Comparison of ENCODE assay signal across 22 mouse cellular contexts in genomic region chr6:98112495-98113115, GRCm38 (mm10).
DNase-seq lines count a peak whose midpoint lies in the region; ATAC-seq and TF ChIP-seq lines count a peak whose summit lies in the region.
"Had no signal": no experiment of that assay in that cellular context is flagged by ENCODE, and none has a peak within 500 bp of the region (broad histone marks: within the 10 kb centered on the region; RNA-seq: fewer than 3 reads in every experiment).

No protein-coding gene starts in this region.

- TF ChIP-seq CTCF in midbrain, postnatal 0 days (IDR thresholded peaks at IDR 0.05) = no peak

- peak; percentile 39 for DNase-seq in heart, adult 11 months
- DNase-seq in heart, adult 18-20 months = no peak
- DNase-seq in midbrain, postnatal 0 days (ENCODE audit: low spot score) = no peak
- no peak for DNase-seq in adrenal gland, postnatal 25 days
- DNase-seq in cerebellum, postnatal 36 days = no peak
- DNase-seq: cerebellum, adult 11-12 months; cerebellum, postnatal 10 days; gastrocnemius, postnatal 14 days; heart, adult 2 months; kidney, adult 9 months; kidney, postnatal 14 days; layer of hippocampus, postnatal 36 days; right cerebral cortex, postnatal 14 days; spleen, adult 18-20 months had no signal

- H3K4me3 ChIP-seq in midbrain, embryonic 13.5 days (replicated peaks) = no peak overlapping the region
- H3K4me3 ChIP-seq in midbrain, postnatal 0 days (ENCODE audit: low read depth, low read length) = no peak overlapping the region
- no peak overlapping the region for H3K4me3 ChIP-seq in forebrain, embryonic 12.5 days (replicated peaks)
- H3K4me3 ChIP-seq: heart, adult 2 months; intestine, embryonic 15.5 days; layer of hippocampus, adult 2 months had no signal

- no peak overlapping the region for H3K4me2 ChIP-seq in midbrain, embryonic 13.5 days (replicated peaks)
- no peak overlapping the region for H3K4me2 ChIP-seq in midbrain, postnatal 0 days (ENCODE audit: low read depth, low read length, poor library complexity, severe bottlenecking)
- H3K4me2 ChIP-seq in forebrain, embryonic 12.5 days = 0 out of 2 replicates have a peak overlapping the region, but pooled peaks have one; percentile 13
- H3K4me2 ChIP-seq: intestine, embryonic 15.5 days had no signal

- no peaks in the 10 kb centered on the region for H3K9me3 ChIP-seq in midbrain, embryonic 13.5 days
- H3K9me3 ChIP-seq in midbrain, postnatal 0 days (ENCODE audit: low read length) = no peaks in the 10 kb centered on the region
- no peaks in the 10 kb centered on the region for H3K9me3 ChIP-seq in forebrain, embryonic 12.5 days
- H3K9me3 ChIP-seq: intestine, embryonic 15.5 days had no signal

- H3K4me1 ChIP-seq in midbrain, embryonic 13.5 days (replicated peaks) = peaks cover 26% of the 10 kb centered on the region
- H3K4me1 ChIP-seq in midbrain, postnatal 0 days (ENCODE audit: insufficient read depth, low read length) = no peaks in the 10 kb centered on the region
- H3K4me1 ChIP-seq in forebrain, embryonic 12.5 days = peaks cover 35% of the 10 kb centered on the region

- ATAC-seq in midbrain, embryonic 13.5 days = peak; percentile 60; the same call in 1 of the 2 replicates
- no peak for ATAC-seq in midbrain, postnatal 0 days (ENCODE audit: low FRiP score)
- peak; percentile 57; the same call in 1 of the 2 replicates for ATAC-seq in forebrain, embryonic 12.5 days (ENCODE audit: low FRiP score)
- ATAC-seq: CD4-positive, CD25-positive, alpha-beta regulatory T cell, adult 4 months; hindbrain, embryonic 16.5 days; intestine, embryonic 15.5 days; lung, postnatal 0 days had no signal

- H3K27me3 ChIP-seq in midbrain, embryonic 13.5 days = 0 out of 2 replicates have a peak, but pooled peaks cover 2% of the 10 kb centered on the region
- H3K27me3 ChIP-seq in midbrain, postnatal 0 days (ENCODE audit: insufficient read depth, low read length) = no peaks in the 10 kb centered on the region
- H3K27me3 ChIP-seq in forebrain, embryonic 12.5 days = no peaks in the 10 kb centered on the region
- H3K27me3 ChIP-seq: intestine, embryonic 15.5 days had no signal

- H3K9ac ChIP-seq in midbrain, embryonic 13.5 days (replicated peaks) = no peak overlapping the region
- H3K9ac ChIP-seq in midbrain, postnatal 0 days (replicated peaks; ENCODE audit: low read length, poor library complexity, severe bottlenecking) = no peak overlapping the region
- no peak overlapping the region for H3K9ac ChIP-seq in forebrain, embryonic 12.5 days
- H3K9ac ChIP-seq: intestine, embryonic 15.5 days had no signal

- no peak overlapping the region for H3K27ac ChIP-seq in midbrain, embryonic 13.5 days
- no peak overlapping the region for H3K27ac ChIP-seq in midbrain, postnatal 0 days (ENCODE audit: low read depth, low read length)
- peak overlapping the region; percentile 57 for H3K27ac ChIP-seq in forebrain, embryonic 12.5 days
- H3K27ac ChIP-seq: heart, adult 2 months; intestine, embryonic 15.5 days; layer of hippocampus, adult 2 months; macrophage had no signal

- 61% methylated on average over 7 of the region's 7 CpGs for WGBS in midbrain, embryonic 13.5 days
- WGBS in midbrain, postnatal 0 days = 69% methylated on average over 7 of the region's 7 CpGs
- 34% methylated on average over 7 of the region's 7 CpGs for WGBS in forebrain, embryonic 12.5 days

- H3K36me3 ChIP-seq in midbrain, embryonic 13.5 days = no peaks in the 10 kb centered on the region
- H3K36me3 ChIP-seq in midbrain, postnatal 0 days (ENCODE audit: insufficient read depth, low read length) = no peaks in the 10 kb centered on the region
- H3K36me3 ChIP-seq in forebrain, embryonic 12.5 days (replicated peaks) = no peaks in the 10 kb centered on the region
- H3K36me3 ChIP-seq: intestine, embryonic 15.5 days had no signal
